Mouse (Mus musculus) T-helper 17 cell (primary cell): ENCODE measurements around the gene Nuak1.

Source experiments
- in situ Hi-C, 2 experiments: fragments of 300-600 bp; cut with MboI, MseI; formaldehyde crosslinking; loops; 1 replicate in 1 of 2; 2 replicates in 1 of 2; pipeline ENCODE4 v1.15.1; 2025; ENCODE audit warnings: high pct_unique_total_duplicates in 2 of 2

Nuak1 gene

DNA sequence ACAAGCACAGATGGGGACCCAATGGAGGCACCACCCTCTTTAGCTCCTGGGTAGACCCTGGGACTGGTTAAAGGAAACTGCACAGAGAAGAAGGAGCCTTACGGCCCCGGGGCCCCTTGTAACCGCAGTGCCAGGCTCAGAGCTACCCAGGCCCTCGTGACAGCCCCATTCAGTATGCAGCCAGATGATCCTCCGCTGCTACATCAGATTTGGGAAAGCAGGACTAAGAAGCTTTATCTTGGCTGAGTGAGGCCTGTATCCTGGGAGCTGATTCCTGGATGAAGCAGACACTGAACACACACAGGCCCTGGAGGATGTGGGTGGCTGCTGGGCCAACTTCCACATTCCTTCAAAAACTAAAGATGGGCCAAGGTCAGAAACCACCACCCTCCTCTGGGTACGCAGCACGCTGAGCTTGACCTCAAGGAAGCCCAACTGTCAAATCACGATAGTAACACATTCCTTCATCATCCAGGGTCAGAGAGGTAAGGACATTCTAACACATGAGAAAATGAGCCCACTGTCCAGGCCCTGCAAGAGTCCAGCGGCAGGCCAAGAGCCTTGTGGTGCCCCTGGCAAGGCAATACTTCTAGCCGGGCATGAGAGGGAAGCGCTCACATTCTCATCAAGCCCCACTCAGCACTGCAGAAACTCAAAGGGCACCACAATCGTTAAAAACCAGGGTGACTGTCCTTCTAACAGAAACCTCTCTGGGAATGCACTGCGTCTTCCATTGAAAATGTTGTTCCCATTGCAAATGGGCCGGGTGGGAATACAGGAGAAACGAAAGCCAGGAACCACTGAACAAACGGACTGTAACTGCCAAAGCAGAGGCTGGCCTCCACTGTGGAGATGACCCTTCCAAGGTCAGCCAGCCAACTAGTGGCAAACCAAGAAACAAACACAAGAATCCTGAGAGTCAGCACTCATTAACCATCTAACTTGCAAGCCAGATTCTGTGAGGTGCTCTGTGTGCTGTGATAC, 29.0 kb downstream of the Nuak1 start:
- in situ Hi-C loops = loop anchor here in 1 of 2 experiments (10.0 kb wide), 2 partner anchors 877 to 1487 kb away; partner anchors contain the start of gene Aldh1l2

DNA sequence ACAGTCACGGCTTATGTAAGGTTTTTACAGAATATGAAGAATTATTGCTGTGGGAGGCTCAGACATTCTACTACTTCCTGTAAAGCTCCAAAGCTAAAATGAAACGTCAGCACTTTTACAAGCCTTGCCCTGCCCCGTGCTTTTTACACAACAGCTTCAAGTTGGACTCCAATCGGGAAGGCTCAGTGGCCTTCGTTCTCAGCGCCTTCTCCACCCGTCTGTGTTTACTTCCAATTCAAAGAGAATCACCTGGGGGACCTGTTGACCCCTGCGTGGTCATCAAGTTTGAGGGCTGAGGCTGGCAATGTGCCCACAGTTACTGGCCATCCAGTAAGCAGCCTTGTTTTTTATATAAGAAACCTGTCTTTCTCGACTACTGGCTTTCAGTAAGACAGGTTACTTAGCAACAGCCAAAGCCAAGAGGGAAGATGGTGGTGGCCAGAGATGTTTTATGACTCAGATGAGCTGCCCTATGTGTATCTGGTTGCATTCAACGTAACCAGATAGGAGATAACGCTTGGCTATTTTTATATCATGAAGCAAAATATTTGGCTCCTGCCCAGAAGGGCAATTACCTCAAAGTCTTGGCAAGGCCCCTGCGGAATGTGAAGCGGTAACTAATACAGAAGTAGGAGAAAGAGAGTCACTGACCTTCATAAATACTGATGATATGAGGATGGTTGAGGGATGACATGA, 31.3 kb downstream of the Nuak1 start:
- in situ Hi-C loops = no loop called here

DNA sequence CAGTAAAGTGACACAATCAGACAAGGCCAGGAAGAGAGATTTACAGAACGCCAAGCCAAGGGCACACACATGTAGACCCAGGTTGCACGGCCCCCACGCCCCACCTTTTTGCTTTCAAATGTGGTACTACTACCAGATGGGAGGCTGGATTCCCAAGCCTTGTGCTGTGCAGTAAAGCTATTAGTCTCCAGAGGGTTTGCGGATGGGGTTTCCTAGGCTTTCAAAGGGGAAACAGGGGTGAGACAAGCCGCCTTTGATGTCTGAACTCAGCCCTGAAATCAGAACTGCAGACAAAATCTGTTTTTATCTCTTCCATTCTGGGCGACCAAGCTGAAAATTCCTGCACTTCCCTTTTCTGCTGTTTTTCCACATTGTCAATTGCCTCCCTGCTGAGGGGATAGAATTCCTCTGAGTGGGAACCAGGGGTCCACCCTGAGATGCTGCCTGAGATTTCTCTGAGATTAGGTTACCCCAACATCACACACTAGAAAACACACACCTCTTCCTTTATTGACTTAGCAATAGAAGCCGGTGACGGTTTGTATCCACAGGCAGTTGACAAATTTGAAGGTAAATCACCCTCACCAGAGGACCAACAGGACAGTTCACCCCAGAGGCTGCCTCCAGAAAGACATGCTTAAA, 35.1 kb downstream of the Nuak1 start:
- in situ Hi-C loops = no loop called here

- in situ Hi-C loops = no loop called here
These were observed 38.5 kb downstream of the Nuak1 start for GRCm38 (mm10) chr10:84401907-84402371.

DNA sequence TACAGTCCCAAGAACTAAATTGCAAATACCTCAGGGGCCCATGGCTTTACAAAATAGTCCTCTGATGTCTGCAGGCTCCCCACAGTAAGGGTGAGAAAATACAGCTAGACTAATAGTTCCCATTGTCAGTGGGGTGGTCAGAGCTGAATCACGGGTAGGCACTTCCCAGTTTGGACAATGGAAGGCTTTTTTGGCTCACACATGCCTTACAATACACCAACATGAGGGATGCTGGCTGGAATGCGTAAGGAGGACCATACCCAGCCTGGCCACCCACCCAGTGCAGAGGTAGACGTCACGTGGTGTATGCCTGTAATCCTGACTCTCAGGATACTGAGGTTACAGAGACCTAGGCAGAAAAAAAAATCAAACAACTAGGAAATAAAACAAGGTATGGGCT, 39.2 kb downstream of the Nuak1 start:
- in situ Hi-C loops = no loop called here

DNA sequence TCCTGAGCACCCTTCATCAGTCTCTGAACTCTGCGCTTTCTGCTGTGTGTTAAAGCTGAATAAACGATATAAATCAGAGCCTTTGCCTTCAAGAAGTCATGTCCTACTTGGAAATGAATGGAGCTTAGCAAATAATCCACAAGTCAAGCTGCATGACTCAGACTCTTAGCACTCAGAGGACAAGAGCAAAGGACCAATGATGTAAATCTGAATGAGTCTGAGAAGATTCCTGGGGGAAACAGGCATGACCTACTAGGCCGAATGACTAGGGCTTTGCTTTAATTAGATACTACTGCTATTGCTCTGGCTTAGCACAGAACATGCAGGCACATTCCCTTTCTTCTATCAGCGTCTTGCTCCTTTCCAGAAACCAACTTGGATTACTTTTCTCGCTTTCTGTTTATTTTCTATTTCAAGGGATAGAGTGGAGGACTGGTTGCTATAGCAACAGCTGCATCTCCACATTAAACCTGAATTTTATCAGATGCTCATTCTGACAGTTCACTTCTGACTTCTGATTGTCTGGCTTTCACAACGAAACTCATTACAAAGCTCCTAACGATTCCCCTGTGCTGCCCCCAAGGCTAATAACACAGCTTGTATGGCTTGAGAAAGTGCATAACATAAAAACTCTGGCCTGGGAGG, 40.2 kb downstream of the Nuak1 start:
- in situ Hi-C loops = no loop called here

GRCm38 (mm10) chr10:84397276-84397675, 43.1 kb downstream of the Nuak1 start:
- in situ Hi-C loops = no loop called here

DNA sequence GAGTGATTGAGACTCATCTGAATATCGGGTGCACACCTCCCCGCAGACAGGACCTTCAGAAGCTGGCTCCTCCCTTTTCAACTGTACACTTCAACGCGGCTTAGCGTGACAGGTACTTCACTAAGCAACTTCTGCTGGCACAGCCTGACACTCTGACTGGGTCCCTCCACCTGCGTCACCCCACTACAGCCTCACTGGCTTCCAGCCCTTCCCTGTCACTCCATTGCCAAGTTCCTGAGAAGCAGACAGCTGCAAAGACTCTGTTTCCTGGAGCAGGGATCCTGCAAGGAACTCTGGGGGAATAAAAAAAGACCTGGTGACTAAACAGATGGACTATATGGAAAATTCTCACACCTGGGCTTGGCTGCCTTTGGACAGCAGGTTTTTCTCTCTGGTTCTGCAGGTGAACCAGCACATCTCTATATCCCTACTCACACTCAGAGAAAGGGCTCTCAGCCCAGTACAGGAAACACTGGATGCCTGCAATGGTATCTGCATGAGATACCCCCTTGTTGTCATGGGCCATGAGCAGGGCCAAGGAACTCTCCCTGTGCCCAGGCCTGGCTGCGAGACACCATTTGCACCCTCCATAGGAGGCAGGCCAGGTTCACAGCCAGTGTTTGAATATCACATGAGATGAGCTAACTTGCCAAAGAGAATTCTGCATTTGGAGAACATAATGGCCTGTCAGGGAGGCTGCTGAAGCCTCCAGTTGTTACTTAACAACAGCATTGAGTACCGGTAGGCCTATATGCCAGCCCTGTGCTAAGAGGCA, 44.3 kb downstream of the Nuak1 start:
- in situ Hi-C loops = no loop called here

DNA sequence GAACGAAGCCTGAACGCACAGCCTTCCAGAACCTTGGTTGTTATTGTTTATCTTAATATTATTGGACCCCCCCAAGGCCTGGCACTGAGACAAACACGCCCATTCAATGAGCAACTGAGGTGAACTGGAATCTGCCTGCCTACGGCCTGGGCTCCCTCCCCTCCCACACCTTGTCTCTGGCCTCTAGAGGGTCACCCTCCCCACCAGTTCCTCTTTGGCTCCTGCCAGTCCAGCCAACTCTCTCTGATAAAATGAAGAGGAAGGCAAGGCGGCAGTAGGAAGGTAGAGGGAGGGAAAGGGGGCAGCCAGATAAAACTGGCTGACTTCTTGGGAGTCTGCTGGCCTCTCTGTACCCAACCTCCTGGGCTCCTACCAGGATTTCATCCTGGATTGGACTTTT, 45.1 kb downstream of the Nuak1 start:
- in situ Hi-C loops = no loop called here

GRCm38 (mm10) chr10:84393881-84394280, 46.5 kb downstream of the Nuak1 start:
- in situ Hi-C loops = no loop called here

DNA sequence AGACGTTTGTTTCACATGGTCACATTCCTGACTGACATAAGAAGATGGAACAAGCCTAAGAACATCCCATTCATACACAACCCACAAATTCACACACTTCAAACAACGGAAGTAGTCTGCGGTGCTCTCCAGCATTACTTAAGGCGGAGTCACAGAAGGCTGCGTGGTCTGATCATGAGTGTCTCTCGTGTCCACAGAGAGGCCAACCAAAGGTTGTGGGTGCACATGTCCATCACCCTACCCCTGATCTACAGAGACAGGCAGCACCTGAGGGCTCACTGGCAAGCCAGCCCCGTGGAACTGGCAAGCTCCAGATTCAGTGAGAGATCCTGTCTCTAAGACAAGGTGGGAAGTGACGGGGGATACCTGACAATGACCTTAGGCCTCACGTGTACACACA, 47.0 kb downstream of the Nuak1 start:
- in situ Hi-C loops = no loop called here

GRCm38 (mm10) chr10:84392723-84393081, 47.7 kb downstream of the Nuak1 start:
- in situ Hi-C loops = no loop called here

GRCm38 (mm10) chr10:84392027-84392722, 48.2 kb downstream of the Nuak1 start:
- in situ Hi-C loops = no loop called here

GRCm38 (mm10) chr10:84389707-84390106, 50.7 kb downstream of the Nuak1 start:
- in situ Hi-C loops = loop anchor here in 1 of 2 experiments (5.0 kb wide), 1 partner anchor 43 kb away; no protein-coding TSS in a partner anchor

- in situ Hi-C loops = loop anchor here in 1 of 2 experiments (5.0 kb wide), 1 partner anchor 44 kb away; no protein-coding TSS in a partner anchor
These were observed 51.8 kb downstream of the Nuak1 start for GRCm38 (mm10) chr10:84388357-84389141.

- in situ Hi-C loops = loop anchor here in 1 of 2 experiments (5.0 kb wide), 1 partner anchor 45 kb away; no protein-coding TSS in a partner anchor
These were observed 53.1 kb downstream of the Nuak1 start for GRCm38 (mm10) chr10:84387338-84387737.

GRCm38 (mm10) chr10:84386625-84387242, 53.7 kb downstream of the Nuak1 start:
- in situ Hi-C loops = loop anchor here in 1 of 2 experiments (5.0 kb wide), 1 partner anchor 46 kb away; no protein-coding TSS in a partner anchor

- in situ Hi-C loops = loop anchor here in 1 of 2 experiments (5.0 kb wide), 1 partner anchor 46 kb away; no protein-coding TSS in a partner anchor
These were observed 54.2 kb downstream of the Nuak1 start for GRCm38 (mm10) chr10:84386214-84386613.
